In genomic region chrX:169991128-169991873, GRCm38 (mm10) we compare ENCODE assay signal across 8 mouse cellular contexts. TPM values are rescaled to one million over a fixed set of nuclear protein-coding genes. Genes with fewer than 3 reads are reported as not detected.
A peak's percentile ranks its signal among the peaks of the same experiment; 100 is the strongest.
DNase-seq lines count a peak whose midpoint lies in the region; ATAC-seq and TF ChIP-seq lines count a peak whose summit lies in the region.
"Not testable (repeated sequence)": the region's sequence is repeated elsewhere in the genome, so short reads cannot be mapped to it uniquely, and the experiment has no call there.

No protein-coding gene starts in this region.

- peak overlapping the region; percentile 21 for H3K4me3 ChIP-seq in layer of hippocampus, adult 2 months
- peak overlapping the region; percentile 26 for H3K4me3 ChIP-seq in neural tube, embryonic 13.5 days
- H3K4me3 ChIP-seq in stomach, postnatal 0 days (ENCODE audit: low read depth, low read length): not testable (repeated sequence)

- not testable (repeated sequence) for TF ChIP-seq CTCF in layer of hippocampus, adult 2 months (conservative IDR thresholded peaks at IDR 0.05); stomach, postnatal 0 days (IDR thresholded peaks at IDR 0.05; ENCODE audit: low read depth)

- H3K4me2 ChIP-seq in neural tube, embryonic 13.5 days: peak overlapping the region; percentile 42
- H3K4me2 ChIP-seq in stomach, postnatal 0 days (replicated peaks; ENCODE audit: low read depth): not testable (repeated sequence)

- peak overlapping the region; percentile 23 for H3K27ac ChIP-seq in layer of hippocampus, adult 2 months
- not testable (repeated sequence) for H3K27ac ChIP-seq in neural tube, embryonic 13.5 days (replicated peaks); stomach, postnatal 0 days (replicated peaks)

- peak; percentile 25 for ATAC-seq in neural tube, embryonic 13.5 days (ENCODE audit: low read depth)
- ATAC-seq in stomach, postnatal 0 days (ENCODE audit: low FRiP score, low TSS enrichment): peak; percentile 65

- not testable (repeated sequence) for H3K9ac ChIP-seq in neural tube, embryonic 13.5 days; stomach, postnatal 0 days (ENCODE audit: low read length)

- not testable (repeated sequence) for H3K27me3 ChIP-seq in neural tube, embryonic 13.5 days; stomach, postnatal 0 days (ENCODE audit: control insufficient read depth, insufficient read depth, low read length)

- peaks cover 31% of the 10 kb centered on the region for H3K9me3 ChIP-seq in neural tube, embryonic 13.5 days
- H3K9me3 ChIP-seq in stomach, postnatal 0 days (ENCODE audit: control insufficient read depth, low read length): peaks cover 40% of the 10 kb centered on the region

- DNase-seq in ES-CJ7 (ENCODE audit: low read depth, low spot score): peak; percentile 85
- DNase-seq in cerebellum, adult 11 months: peak; percentile 84
- DNase-seq in forelimb bud, embryonic 11.5 days (ENCODE audit: low read depth, low spot score): peak; percentile 99
- peak; percentile 93 to 99 for DNase-seq in heart, postnatal 36 days
- DNase-seq in layer of hippocampus, adult 2 months (ENCODE audit: low spot score in 2 of 2): peak; percentile 89 to 93
- peak; percentile 96 to 99 for DNase-seq in lung, adult 18-20 months
- not testable (repeated sequence) for DNase-seq in stomach, postnatal 0 days (ENCODE audit: low spot score)

- WGBS in neural tube, embryonic 13.5 days: 7% methylated on average over 15 of the region's 28 CpGs
- 36% methylated on average over 28 of the region's 28 CpGs for WGBS in stomach, postnatal 0 days

- TF ChIP-seq EP300 in stomach, postnatal 0 days (optimal IDR thresholded peaks at IDR 0.05): not testable (repeated sequence)

- intact Hi-C loops in heart, postnatal 36 days (cut with DNase I): loop anchor here (1.0 kb wide), 1 partner anchor 8 kb away; no protein-coding TSS in a partner anchor

- peaks cover 30% of the 10 kb centered on the region for H3K36me3 ChIP-seq in neural tube, embryonic 13.5 days
- H3K36me3 ChIP-seq in stomach, postnatal 0 days (ENCODE audit: control insufficient read depth, insufficient read depth, low read length): peaks cover 16% of the 10 kb centered on the region

- H3K4me1 ChIP-seq in neural tube, embryonic 13.5 days (replicated peaks); stomach, postnatal 0 days (replicated peaks; ENCODE audit: control insufficient read depth, insufficient read depth): not testable (repeated sequence)

RNA-seq across cellular contexts. Expression of gene Gm21887, which starts 18.2 kb away (rescaled TPM):
- total RNA-seq in heart, postnatal 36 days (2021): 10 to 100 TPM; 31.5 to 40.2 TPM
- total RNA-seq in layer of hippocampus, adult 2 months (2021): 100 to 1,000 TPM; 208 to 264 TPM
- polyA plus RNA-seq in neural tube, embryonic 13.5 days (2015; fragmentation: Nextera tagmentation; extraction: Ambion mirVana): 139 and 172 TPM in 2 replicates
- polyA plus RNA-seq in stomach, postnatal 0 days (2015; fragmentation: Nextera tagmentation; extraction: Ambion mirVana): 90.6 and 93.1 TPM in 2 replicates

Comparison
In these comparisons a context has a peak if more than half of its experiments do, and no peak if none do; other contexts are left out.
1. RNA of gene Gm21887, which starts 18.2 kb away (total RNA-seq): 208 to 264 TPM in layer of hippocampus, adult 2 months; 31.5 to 40.2 TPM in heart, postnatal 36 days; every median in the first group is over 4 times any median in the second.